15 mouse cellular contexts compared by ENCODE assay signal in genomic region chr8:76509201-76509600, GRCm38 (mm10).
"Had no signal": no experiment of that assay in that cellular context is flagged by ENCODE, and none has a peak within 500 bp of the region (broad histone marks: within the 10 kb centered on the region; RNA-seq: fewer than 3 reads in every experiment).

No protein-coding gene starts in this region.

- ATAC-seq: midbrain, embryonic 16.5 days had no signal

- H3K9me3 ChIP-seq: midbrain, embryonic 10.5 days; midbrain, embryonic 12.5 days; neural tube, embryonic 13.5 days; neural tube, embryonic 15.5 days had no signal

- H3K9ac ChIP-seq: lung, embryonic 14.5 days; midbrain, embryonic 12.5 days; neural tube, embryonic 13.5 days; neural tube, embryonic 15.5 days had no signal

- H3K4me3 ChIP-seq: midbrain, embryonic 10.5 days; midbrain, embryonic 12.5 days; myocyte; neural tube, embryonic 13.5 days; neural tube, embryonic 15.5 days had no signal

- H3K4me2 ChIP-seq: lung, embryonic 14.5 days; midbrain, embryonic 12.5 days; neural tube, embryonic 13.5 days; neural tube, embryonic 15.5 days had no signal

- H3K27me3 ChIP-seq: midbrain, embryonic 12.5 days; neural tube, embryonic 13.5 days; neural tube, embryonic 15.5 days had no signal

- DNase-seq: lung, adult 18-20 months; lung, embryonic 14.5 days; lung, postnatal 10 days; lung, postnatal 4 days; midbrain, embryonic 14.5 days; right cerebral cortex, postnatal 14 days; thymus, adult 18-20 months; thymus, postnatal 14 days; thymus, postnatal 36 days had no signal

- H3K36me3 ChIP-seq: midbrain, embryonic 10.5 days; midbrain, embryonic 12.5 days; neural tube, embryonic 13.5 days; neural tube, embryonic 15.5 days had no signal

- H3K4me1 ChIP-seq: midbrain, embryonic 10.5 days; midbrain, embryonic 12.5 days; neural tube, embryonic 13.5 days; neural tube, embryonic 15.5 days had no signal

- H3K27ac ChIP-seq: midbrain, embryonic 10.5 days; midbrain, embryonic 12.5 days; neural tube, embryonic 13.5 days; neural tube, embryonic 15.5 days had no signal
